Mouse (Mus musculus) cerebellum, adult (tissue): ENCODE data around the gene Vwa3b.

ENCODE experiments used
- ATAC-seq: cut with Nextera tagmentation; 2 replicates; pipeline ENCODE4 v1.9.2; 2017; ENCODE audit warnings: mild to moderate bottlenecking, moderate library complexity, mixed read lengths; ENCODE audit not compliant: insufficient number of reproducible peaks, low FRiP score, low TSS enrichment

Gene Vwa3b

DNA sequence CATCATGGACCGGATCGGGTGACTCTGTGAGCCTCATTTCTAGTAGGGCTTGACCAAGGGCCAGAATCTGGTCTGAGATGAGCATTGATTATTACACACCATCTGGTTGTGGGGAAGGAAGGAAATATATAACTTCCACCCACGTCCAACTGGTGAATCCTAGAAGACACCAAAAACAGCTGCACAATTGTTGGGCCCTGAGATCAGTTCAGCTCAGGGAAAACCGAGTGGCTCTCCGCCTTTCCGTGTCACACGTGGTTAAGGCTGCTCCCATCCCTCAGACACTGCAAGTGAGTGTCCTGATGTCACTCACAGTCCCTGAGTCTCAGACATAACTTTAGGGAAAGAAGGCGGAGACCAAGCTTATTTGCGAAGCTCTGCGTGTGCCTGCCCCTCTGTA is 16.5 kb upstream of the Vwa3b start:
- no peak for ATAC-seq

- ATAC-seq: no peak
Measured at GRCm38 (mm10) chr1:37011626-37012209, 14.7 kb upstream of the Vwa3b start.

- ATAC-seq: no peak
Measured at GRCm38 (mm10) chr1:37013006-37013405, 13.4 kb upstream of the Vwa3b start.

DNA sequence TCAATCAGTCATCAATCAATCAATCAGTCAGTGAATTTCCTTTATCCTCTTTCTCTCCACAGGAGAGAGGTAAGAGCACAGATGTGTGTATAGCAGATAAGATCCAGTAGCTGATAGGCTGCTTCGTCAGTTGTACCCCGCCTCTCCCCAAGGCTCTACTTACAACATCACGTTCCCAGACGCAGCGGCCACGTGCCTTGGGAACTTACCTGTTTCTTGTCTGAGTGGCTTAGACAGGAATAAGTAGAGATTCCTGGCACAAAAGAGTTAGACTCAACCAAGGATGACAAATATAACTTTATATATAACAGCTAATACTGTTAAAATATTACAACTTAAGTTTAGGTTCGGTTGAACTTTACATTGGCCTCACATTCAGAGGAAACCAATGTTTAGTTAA is 12.7 kb upstream of the Vwa3b start:
- ATAC-seq: no peak

GRCm38 (mm10) chr1:37019017-37019416 is 7.4 kb upstream of the Vwa3b start:
- no peak for ATAC-seq

DNA sequence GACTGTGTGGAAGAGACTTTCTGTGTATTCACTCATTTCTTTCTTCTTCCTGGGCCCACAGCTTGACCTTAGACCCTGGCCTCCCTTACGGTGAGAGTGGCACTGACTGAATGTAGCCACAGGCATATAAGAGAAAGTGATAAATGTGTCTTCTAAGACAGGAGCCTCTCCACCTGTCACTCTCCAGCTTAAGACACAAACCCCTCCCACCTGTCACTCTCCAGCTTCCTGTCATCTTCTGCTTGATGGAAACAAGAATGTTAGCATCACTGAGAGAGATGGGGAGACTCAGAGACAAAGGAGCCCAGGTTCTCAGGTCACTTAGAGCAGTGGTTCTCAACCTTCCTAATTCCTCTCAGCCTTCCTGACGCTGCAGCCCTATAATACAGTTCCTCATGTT is 3.7 kb upstream of the Vwa3b start:
- no peak for ATAC-seq

DNA sequence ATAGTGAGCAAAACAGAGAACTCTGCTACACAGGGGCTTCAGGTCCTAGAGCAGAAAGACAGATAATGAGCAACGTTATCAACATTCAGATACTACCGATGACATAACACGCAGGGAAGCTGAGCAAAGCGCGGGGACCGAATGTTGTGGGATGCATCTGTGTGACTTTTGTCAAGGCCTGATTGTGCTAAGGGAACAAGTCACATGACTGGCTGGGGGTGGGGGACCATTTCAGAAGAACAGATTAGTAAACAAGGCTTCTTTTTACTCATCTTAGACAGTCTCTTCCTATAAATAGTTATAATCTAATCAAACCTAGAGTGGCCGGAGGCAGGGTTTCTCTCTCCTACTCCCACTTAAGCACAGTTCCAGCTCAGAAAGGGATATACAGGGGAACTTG is 1.7 kb upstream of the Vwa3b start:
- ATAC-seq: no peak

- ATAC-seq: no peak
Measured at GRCm38 (mm10) chr1:37025376-37025775, 1.0 kb upstream of the Vwa3b start.

DNA sequence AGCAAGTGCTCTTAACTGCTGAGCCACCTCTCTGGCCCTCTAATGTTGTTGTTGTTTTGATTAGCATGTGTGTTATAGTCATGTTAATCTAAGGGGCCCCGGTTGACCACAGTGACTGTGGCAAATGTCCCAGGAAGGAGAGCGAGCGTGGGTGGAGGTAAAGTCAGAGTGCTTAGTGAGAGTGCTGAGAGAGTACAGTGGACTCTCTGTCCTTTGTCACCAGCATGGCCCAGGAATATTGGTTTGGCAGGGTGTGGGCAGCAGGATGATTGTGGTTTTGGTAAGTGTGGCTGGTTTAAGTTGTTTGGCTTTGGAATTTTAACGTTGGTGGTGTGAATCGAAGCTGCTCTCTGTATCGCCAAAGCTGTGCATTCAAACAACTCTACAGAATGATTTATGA is 470 bp downstream of the Vwa3b start:
- no peak for ATAC-seq

DNA sequence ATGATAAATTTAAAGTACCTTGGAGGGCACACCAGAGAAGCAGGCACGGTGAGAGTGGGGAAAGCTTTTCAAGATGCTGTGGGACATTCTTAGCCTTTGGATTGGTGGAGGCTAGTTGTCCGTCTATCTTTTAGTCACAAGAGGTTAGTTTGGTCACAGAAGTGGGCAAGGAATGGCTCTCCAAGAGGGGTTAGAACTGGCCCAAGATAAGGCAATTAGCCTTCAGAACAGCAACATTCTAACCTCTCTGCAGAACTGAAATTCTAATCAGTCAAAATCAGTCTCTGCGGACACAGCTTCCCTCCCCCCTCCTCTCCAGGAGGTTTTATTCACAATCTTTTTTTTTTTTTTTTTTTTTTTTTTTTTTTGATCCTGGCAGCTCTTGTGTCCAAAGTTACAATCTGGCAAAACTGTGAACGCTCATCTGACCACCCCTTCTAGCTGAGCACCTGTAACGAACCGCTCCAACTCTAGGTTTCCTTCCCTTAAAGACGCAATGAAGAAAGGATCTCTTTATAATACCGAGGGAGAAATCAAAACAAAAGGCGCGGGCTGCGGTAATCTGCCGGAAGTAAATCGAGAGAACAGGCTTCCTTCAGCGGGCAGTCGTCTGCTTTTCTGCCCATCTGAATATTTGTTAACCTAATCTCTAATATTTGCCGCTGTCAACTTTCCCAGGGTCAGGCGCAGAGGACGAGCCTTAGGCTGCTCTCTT is 2.2 kb downstream of the Vwa3b start:
- no peak for ATAC-seq

DNA sequence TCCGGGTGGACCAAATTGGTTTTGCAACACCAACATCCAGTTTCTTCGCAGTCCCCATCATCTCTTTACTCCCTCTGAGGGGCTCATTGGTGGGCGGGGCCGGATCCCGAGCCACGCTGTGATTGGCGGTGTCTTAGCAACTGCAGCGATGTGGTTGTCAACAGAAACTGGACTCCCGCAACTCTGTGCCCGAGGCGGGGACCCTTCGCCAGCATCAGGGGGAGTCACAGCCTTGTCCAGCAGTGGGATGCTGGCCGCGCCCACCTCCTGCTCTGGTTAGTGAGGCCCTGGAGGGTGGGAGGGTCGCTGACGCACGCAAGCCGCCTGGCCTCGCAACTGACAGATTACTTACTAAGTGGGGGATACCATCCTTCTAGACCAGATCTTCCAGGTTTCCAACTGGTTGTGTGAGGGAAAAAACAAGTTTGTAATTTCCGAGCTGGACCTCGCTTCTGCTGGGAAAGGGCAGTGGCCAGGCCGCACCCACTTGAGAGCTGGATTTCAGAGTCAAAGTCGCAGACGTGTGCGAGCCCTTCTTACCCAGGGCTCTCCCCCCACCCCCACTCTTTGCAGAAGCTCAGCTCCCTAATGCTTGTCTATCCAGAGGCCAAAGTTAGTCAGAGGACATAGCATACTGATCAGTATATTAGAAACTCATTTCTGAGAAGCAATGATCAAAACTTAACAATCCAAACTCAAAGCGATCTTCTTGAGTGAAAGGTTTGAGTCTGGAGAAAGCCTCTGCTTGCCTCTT is 2.9 kb downstream of the Vwa3b start:
- ATAC-seq: no peak

DNA sequence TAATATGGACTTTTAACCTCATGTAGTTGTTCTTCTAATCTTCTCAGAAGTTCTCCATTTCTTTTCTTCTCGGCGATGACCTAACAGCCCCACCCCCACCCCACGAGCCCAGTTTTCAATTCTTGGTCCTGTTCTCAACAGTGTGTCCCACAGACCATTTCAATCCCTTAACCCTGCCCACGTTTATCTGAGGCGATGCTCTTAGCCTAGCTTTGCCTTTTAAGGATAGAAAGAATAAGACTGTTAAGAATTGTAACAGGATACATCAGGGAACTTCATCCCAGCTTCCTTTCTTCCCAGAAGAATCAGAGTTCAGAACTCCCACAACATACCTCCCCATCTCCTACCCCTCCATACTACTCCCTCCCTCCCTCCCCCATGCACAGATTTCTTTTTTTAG is 3.5 kb downstream of the Vwa3b start:
- ATAC-seq: no peak

- ATAC-seq: no peak
Measured at GRCm38 (mm10) chr1:37030693-37031092, 4.3 kb downstream of the Vwa3b start.

- ATAC-seq: no peak
Measured at GRCm38 (mm10) chr1:37035879-37036278, 9.5 kb downstream of the Vwa3b start.

DNA sequence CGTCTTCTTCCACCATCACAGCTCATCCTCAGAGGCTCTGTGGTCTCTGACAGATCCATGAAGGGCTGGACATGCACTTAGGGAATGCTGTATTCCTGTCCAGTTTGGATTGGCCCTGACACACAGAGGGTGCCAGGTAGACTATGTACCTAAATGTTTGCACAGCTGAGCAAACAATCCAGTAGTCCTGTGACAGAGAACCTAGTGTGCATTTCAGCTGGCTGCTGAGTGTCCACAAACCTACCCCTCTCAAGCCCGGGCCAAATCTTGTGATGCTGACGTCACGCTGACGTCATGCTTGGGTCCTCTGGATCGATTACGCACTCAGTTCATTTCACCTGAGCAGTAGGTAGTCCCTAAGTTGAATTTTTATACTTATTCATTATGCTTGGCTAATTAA is 14.7 kb downstream of the Vwa3b start:
- no peak for ATAC-seq

DNA sequence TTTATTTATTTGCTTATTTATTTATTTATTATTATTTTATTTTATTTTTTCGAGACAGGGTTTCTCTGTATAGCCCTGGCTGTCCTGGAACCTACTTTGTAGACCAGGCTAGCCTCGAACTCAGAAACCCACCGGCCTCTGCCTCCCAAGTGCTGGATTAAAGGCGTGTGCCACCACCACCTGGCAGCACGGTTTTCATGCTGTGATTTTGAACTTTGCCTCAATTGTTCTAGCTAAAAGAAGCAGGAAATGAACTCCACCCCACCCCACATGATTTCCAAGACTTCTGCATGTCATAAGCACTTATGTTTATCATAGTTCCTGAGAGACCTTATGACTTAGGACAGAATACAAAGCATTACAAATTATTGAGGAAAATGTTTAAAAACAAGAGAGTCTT is 15.5 kb downstream of the Vwa3b start:
- ATAC-seq: no peak

DNA sequence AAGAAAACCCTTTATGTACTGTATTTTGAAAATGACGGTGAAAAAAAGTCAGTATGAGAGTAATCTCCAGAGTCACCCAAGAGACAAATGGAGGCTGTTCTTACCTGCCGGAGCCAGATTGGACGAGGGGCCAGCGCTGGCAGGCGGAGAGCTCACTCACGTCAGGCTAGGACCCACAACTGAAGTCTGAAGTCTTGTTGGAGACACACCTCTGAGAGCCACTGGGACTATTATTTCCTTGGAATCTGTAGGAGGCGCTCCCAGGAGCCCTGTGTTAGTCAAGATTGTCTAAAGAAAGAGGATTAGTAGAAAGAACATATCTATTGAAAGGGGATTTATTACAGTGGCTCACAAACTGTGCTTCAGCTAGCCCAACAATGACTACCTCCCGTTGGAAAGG is 16.4 kb downstream of the Vwa3b start:
- ATAC-seq: no peak

- ATAC-seq: no peak
Measured at GRCm38 (mm10) chr1:37043196-37043595, 16.8 kb downstream of the Vwa3b start.

DNA sequence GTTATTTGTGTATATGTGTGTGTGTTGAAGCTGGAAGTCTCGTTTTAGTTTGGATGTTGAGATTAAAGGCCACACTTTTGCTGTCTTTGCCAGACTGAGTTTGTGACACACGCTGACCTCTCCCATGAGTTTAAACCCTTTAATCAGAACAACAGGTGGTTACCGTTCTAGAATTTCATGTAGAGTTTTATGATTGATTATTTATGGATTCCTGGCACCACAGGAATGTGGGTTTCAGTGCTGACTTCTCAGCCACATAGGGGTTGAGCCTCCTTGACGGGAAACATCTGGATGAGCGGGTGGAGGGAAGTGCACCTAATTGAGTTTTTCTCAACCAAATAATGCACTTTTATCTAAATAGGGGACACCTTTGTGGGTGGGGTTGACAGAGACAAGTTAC is 19.1 kb downstream of the Vwa3b start:
- ATAC-seq: no peak

GRCm38 (mm10) chr1:37049159-37049558 is 22.8 kb downstream of the Vwa3b start:
- no peak for ATAC-seq

- ATAC-seq: no peak
Measured at GRCm38 (mm10) chr1:37053691-37054090, 27.3 kb downstream of the Vwa3b start.
